Mouse (Mus musculus) stomach, embryonic 14.5 days (tissue): ENCODE measurements around the gene Kmt2c. TPM values are rescaled to one million over a fixed set of nuclear protein-coding genes. Genes with fewer than 3 reads are reported as not detected.
A peak's percentile ranks its signal among the peaks of the same experiment; 100 is the strongest.
"Not testable (repeated sequence)": the region's sequence is repeated elsewhere in the genome, so short reads cannot be mapped to it uniquely, and the experiment has no call there.

ENCODE experiments used
- ATAC-seq: fragments of 200-750 bp; cut with Nextera tagmentation; 2 replicates; pipeline ENCODE4 v1.8.0; 2017; ENCODE audit warnings: low read depth, moderate TSS enrichment; ENCODE audit not compliant: insufficient number of reproducible peaks, insufficient read depth, low FRiP score
- H3K27ac ChIP-seq: fragments of 300-500 bp; sonication (generic); 2 replicates; pipeline ENCODE4 v1.5.1; 2014; ENCODE audit warnings: mild to moderate bottlenecking, low read length, moderate library complexity, mixed read lengths
- H3K27me3 ChIP-seq: fragments of 300-500 bp; sonication (generic); 2 replicates; pipeline ENCODE4 v1.6.1; 2014; ENCODE audit warnings: low read length, control low read depth, mixed read lengths; ENCODE audit not compliant: control insufficient read depth, insufficient read depth
- H3K36me3 ChIP-seq: fragments of 300-500 bp; sonication (generic); 2 replicates; pipeline ENCODE4 v1.6.1; 2014; ENCODE audit warnings: mild to moderate bottlenecking, control low read depth, low read length, moderate library complexity, mixed read lengths; ENCODE audit not compliant: control insufficient read depth, insufficient read depth
- H3K4me1 ChIP-seq: fragments of 300-500 bp; sonication (generic); 2 replicates; pipeline ENCODE4 v1.6.1; 2014; ENCODE audit warnings: low read length, control low read depth, mixed read lengths; ENCODE audit not compliant: control insufficient read depth, insufficient read depth
- H3K4me2 ChIP-seq: fragments of 300-500 bp; sonication (generic); replicated peaks from 2 replicates; pipeline ENCODE4 v1.6.1; 2014; ENCODE audit warnings: low read depth, low read length, control low read depth
- H3K4me3 ChIP-seq: fragments of 300-500 bp; sonication (generic); 2 replicates; pipeline ENCODE4 v1.5.1; 2014; ENCODE audit warnings: low read depth, low read length, control low read depth
- H3K9ac ChIP-seq: fragments of 300-500 bp; sonication (generic); replicated peaks from 2 replicates; pipeline ENCODE4 v1.6.1; 2014; ENCODE audit warnings: low read depth, mild to moderate bottlenecking, control low read depth, low read length, moderate library complexity, mixed read lengths
- H3K9me3 ChIP-seq: fragments of 300-500 bp; sonication (generic); 2 replicates; pipeline ENCODE4 v1.6.1; 2016; ENCODE audit warnings: low read depth, low read length, control low read depth; ENCODE audit not compliant: control insufficient read depth
- WGBS: fragments of 180-500 bp; shearing (Covaris S2); extraction: QIAGEN DNeasy Blood & Tissue Kit; methylation state at CpG from one replicate; pipeline ENCODE4 v1.1.7; 2014; 5-methylcytosine and 5-hydroxymethylcytosine counted together
- polyA plus RNA-seq: library from polyadenylated mRNA; unstranded; fragments of >200 nt; fragmentation: Nextera tagmentation; extraction: Ambion mirVana; gene quantifications from 2 replicates; pipeline ENCODE4 v1.2.1, GENCODE M21; 2014

Gene Kmt2c
- polyA plus RNA-seq, 1 experiment from 2014 or later = 28.8 TPM

DNA sequence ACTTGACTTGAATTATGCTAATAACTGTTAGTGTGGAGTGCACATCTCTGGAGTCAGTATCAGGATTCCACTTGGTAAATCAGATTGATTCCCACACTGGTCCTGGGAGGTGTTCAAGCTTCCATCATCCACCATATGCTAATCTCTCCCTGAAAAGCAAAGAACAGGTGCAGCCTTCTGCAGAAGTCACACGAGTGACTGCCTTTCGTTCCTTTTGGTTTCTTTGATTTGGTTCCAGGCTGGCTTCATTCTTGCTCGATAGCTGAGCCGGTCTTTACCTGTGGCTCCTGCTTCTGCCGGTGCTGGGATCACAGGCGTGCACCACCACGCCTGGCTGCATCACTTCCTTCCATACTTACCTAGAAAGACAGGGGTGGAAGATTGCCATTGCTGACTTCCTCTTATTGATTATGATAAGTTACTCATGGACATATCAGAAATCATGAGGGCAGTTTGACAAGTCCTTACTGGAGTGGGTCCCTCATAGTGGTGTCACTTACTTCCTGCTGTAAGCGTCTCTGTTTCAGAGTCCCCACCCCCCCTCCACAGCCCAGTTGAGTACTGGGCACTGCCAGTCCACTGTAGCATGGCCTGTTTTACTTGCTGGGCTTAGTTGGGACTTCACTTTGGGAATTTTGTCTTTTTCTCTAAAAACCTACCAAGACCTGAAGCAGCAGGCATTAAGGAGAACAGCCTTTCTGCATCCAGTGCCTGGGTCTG is 245.6 kb downstream of the Kmt2c start:
- Histone ChIP-seq H3K27ac (peak overlapping the region; percentile 52; the same call in 1 of the 2 replicates), H3K4me1 (no peaks in the 10 kb centered on the region), H3K36me3 (peaks cover 44% of the 10 kb centered on the region), H3K27me3 (no peaks in the 10 kb centered on the region), H3K4me2 (no peak overlapping the region), H3K4me3 (no peak overlapping the region), H3K9ac (no peak overlapping the region), H3K9me3 (no peaks in the 10 kb centered on the region)
- WGBS = 80% methylated on average over 8 of the region's 8 CpGs
- peak; percentile 67 for ATAC-seq

DNA sequence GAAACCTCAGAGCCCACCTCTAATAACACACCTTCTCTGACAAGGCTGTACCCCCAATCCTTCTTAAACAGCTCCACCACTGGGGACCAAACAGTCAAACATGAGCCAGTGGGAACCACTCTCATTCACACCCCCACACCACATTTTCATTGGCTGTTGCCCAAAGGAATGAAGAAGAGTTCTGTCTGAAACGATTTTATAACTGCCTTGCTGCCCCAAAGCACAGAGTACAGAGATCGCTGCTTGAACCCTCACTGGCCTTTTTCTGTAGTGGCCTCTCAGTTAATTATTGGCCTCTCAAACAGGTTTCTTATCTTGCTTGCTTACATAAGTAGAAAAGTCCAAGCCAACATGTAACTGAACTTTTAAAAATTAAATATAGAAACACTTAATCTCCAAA is 246.2 kb downstream of the Kmt2c start:
- no peaks in the 10 kb centered on the region for H3K4me1 ChIP-seq
- WGBS = 52% methylated on average over 2 of the region's 2 CpGs
- ATAC-seq = peak; percentile 56; the same call in 1 of the 2 replicates
- H3K9me3 ChIP-seq = no peaks in the 10 kb centered on the region
- H3K9ac ChIP-seq = no peak overlapping the region
- H3K27ac ChIP-seq = peak overlapping the region; percentile 34; the same call in 1 of the 2 replicates
- H3K27me3 ChIP-seq = no peaks in the 10 kb centered on the region
- H3K36me3 ChIP-seq = peaks cover 38% of the 10 kb centered on the region
- no peak overlapping the region for H3K4me2 ChIP-seq
- H3K4me3 ChIP-seq = no peak overlapping the region

DNA sequence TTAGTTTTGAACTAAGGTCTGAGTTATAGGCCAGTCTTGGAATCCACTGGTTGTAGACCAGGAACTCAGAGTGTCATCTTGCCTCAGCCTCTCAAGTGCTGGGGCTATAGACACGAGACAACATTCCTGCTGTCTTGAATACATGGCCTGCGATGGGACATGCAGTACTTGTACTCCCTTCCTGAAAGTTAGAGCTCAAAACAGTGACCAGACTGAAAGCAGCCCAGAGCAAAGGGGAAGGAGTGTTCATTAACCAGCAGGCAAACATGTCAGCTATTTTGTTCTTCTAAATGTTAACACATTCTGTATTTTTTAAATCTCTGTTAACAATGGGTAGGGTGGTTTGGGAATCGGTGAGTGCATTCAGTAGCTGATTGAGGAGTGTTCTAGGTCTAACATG is 251.5 kb downstream of the Kmt2c start:
- Histone ChIP-seq H3K9me3 (no peaks in the 10 kb centered on the region), H3K4me2 (no peak overlapping the region), H3K4me1 (no peaks in the 10 kb centered on the region), H3K36me3 (peaks cover 7% of the 10 kb centered on the region; the same call in 1 of the 2 replicates), H3K9ac (no peak overlapping the region), H3K27me3 (no peaks in the 10 kb centered on the region), H3K4me3 (no peak overlapping the region), H3K27ac (no peak overlapping the region)
- 63% methylated on average over 3 of the region's 3 CpGs for WGBS
- ATAC-seq = no peak

DNA sequence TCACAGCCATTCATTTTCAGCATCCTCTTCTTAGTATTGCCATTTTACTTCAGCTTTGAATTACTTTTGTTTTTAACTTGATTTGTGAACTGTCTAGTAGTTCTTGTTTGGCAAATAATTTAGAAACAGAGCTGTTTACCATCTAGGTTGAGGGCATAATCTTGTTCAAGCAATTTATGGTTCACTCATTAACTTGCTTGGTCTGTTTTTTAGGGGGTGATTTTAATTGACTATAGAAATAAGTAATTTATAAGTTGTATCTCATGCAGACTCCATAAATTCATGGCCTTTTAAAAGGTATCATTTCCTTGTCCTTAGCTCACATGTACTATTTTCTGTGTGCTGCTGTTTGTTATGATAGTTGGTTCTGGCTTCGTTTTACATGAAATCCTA is 252.1 kb downstream of the Kmt2c start:
- Histone ChIP-seq H3K36me3 (peaks cover 4% of the 10 kb centered on the region; the same call in 1 of the 2 replicates), H3K4me2 (no peak overlapping the region), H3K27ac (no peak overlapping the region), H3K4me1 (no peaks in the 10 kb centered on the region), H3K9ac (no peak overlapping the region), H3K4me3 (no peak overlapping the region), H3K27me3 (no peaks in the 10 kb centered on the region), H3K9me3 (no peaks in the 10 kb centered on the region)
- no peak for ATAC-seq
- WGBS = 66% methylated on average over 1 of the region's 1 CpGs

DNA sequence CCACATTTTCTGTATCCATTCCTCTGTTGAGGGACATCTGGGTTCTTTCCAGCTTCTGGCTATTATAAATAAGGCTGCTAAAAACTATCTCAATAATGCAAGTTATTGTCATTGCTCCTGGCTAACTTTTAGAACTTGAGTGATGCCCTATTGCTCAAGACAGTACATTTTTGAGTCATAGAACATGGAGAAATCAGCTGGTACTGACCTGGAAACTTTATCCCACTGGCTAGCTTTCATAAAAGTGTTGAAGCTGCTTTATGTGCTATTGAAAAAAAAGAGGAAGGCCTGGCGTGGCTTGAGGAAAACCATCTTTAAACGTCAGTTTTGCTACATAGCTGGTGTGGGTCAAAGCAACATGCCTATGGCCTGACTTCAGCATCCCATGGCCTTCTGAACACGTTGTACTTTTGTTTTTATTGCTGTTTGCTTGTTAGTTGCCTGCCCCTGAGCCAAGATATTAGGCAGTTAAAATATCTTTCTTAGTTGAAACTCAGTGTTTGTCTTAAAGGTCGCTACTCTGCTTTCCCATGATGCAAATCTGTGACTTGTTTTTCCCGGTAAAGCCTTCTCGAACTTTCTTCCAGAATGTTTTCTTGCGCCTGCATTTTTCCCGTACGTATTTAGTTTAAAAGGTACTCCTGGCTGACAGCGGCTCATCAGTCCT is 252.6 kb downstream of the Kmt2c start:
- Histone ChIP-seq H3K27ac (no peak overlapping the region), H3K36me3 (no peaks in the 10 kb centered on the region), H3K4me3 (no peak overlapping the region), H3K4me1 (no peaks in the 10 kb centered on the region), H3K27me3 (no peaks in the 10 kb centered on the region), H3K4me2 (no peak overlapping the region), H3K9ac (no peak overlapping the region), H3K9me3 (no peaks in the 10 kb centered on the region)
- no peak for ATAC-seq
- 82% methylated on average over 10 of the region's 10 CpGs for WGBS

DNA sequence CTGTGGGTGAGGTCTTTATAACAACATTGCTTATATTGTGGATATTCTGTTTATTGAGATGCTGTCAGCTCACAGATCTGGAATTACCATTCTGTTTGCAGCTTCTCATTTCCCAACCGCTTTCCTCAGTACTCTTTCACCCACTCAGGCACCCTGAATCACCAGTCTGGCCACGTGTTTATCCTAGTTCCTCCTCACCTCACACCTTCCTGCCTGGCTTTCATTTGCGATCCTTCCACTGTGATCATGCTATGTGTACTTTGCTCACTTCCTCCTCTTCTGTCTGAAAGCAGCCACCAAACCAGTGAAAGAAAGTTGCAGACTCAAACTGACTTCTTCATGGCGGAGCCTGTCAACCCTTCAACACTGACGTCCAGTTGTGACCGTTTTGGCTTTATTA is 255.5 kb downstream of the Kmt2c start:
- Histone ChIP-seq H3K36me3 (0 out of 2 replicates have a peak, but pooled peaks cover 5% of the 10 kb centered on the region), H3K27ac (no peak overlapping the region), H3K27me3 (no peaks in the 10 kb centered on the region), H3K9me3 (no peaks in the 10 kb centered on the region), H3K4me2 (no peak overlapping the region), H3K4me1 (no peaks in the 10 kb centered on the region), H3K9ac (no peak overlapping the region), H3K4me3 (no peak overlapping the region)
- ATAC-seq = no peak
- WGBS = 84% methylated on average over 6 of the region's 6 CpGs

DNA sequence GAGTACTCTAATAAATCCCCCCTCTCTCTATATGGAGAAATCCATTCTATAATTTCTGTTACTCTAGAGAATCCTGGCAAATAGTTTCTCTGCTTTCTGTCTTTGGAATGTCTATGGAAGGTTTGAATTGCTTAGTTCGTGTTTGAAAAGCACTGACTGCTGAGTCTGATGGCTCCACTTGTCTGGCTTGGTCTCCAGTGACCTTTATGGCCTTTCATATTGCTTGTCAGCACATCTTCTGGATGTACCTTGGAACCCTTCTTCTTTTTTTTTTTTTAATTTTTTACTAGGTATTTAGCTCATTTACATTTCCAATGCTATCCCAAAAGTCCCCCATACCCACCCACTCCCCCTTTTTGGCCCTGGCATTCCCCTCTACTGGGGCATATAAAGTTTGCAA is 274.2 kb downstream of the Kmt2c start:
- H3K4me3 ChIP-seq, H3K4me1 ChIP-seq, ATAC-seq, H3K36me3 ChIP-seq, H3K9me3 ChIP-seq, H3K27ac ChIP-seq, H3K9ac ChIP-seq, H3K4me2 ChIP-seq, H3K27me3 ChIP-seq: not testable (repeated sequence)
- WGBS = 76% methylated on average over 1 of the region's 1 CpGs

DNA sequence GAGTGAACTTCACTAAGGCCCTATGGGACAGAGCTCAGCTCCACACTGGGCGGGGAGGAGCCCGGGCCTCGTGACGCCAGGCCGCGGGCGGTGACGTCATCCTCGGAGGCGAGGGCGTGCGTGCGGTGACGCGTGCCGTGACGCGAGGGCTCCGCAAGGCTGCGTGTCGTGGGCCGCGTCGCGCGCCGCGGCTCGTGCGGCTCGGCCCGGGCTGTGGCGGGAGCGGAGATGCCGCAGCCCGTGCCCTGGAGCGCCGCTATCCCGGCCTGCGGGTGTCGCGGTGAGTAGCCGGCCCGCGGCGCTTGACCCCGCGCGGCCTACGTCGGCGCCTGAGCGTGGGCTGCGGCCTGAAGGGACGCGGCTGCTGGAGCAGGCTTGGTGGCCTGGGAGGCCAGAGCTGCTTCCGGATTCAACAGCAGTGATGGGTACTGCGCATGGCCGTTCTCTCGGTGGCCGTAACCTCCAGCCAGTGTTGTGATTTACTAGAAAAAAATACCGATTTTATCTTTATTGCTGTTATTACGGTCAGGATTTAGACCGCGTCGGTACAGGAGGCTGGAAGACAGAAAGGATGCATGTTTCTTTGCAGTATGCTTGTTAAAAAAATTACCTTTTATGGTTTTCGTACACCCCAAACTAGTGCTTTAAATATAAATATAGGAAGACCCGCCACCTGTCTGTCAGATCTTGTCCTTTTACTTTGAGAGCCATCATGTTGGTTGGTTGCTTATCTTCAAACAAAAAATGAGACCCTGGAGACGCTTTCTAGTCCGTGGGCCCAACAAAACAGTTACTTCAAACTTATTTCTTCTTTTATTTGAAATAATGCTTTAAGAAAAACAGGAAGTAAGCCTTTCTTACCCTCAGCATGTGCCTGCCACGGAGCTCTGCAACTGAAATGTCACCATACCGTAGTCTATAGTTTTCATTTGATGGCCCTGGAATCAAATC is 275.6 kb downstream of the Kmt2c start, which contains the start of gene E130116L18Rik:
E130116L18Rik (minus strand) TSS at position 402 of the 951 bp plus-strand sequence.
- no peaks in the 10 kb centered on the region for H3K4me1 ChIP-seq
- 3% methylated on average over 70 of the region's 72 CpGs for WGBS
- H3K9ac ChIP-seq = peak within 1 kb of the TSS; percentile 87
- no peaks in the 10 kb centered on the region for H3K27me3 ChIP-seq
- H3K9me3 ChIP-seq = no peaks in the 10 kb centered on the region
- peak; percentile 95 for ATAC-seq
- H3K4me2 ChIP-seq = peak within 1 kb of the TSS; percentile 67
- peak within 1 kb of the TSS; percentile 62 for H3K4me3 ChIP-seq
- H3K36me3 ChIP-seq = peaks cover 3% of the 10 kb centered on the region; the same call in 1 of the 2 replicates
- peak within 1 kb of the TSS; percentile 88 for H3K27ac ChIP-seq
